Mouse (Mus musculus): ENCODE data around the gene Catsper1. TPM values are rescaled to one million over a fixed set of nuclear protein-coding genes. Genes with fewer than 3 reads are reported as not detected.
A peak's percentile ranks its signal among the peaks of the same experiment; 100 is the strongest.

Catsper1 gene
- polyA plus RNA-seq, 1 experiment from 2014 or later: not detected

DNA sequence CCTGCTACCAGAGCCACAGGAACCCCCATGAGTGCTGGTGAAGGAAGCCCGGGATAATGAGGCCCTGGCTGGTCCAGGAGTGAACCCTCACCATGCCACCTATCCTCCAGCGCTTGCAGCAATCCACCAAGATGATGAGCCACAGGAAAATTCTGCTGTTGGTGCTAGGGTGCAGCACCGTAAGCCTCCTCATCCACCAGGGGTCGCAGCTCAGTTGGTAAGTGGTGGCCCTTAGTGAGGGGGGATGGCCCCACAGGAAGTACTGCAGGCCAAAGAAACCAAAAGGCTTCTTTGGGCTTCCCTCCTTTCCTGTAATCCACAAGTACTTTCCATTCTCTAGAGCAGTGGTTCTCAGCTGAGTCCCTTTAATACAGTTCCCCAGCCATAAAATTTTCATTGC is 33.1 kb upstream of the Catsper1 start:
- Histone ChIP-seq H3K4me1 (ENCODE audit: insufficient read depth) (peaks cover 5% of the 10 kb centered on the region; the same call in 1 of the 2 replicates), H3K9ac (replicated peaks) (no peak overlapping the region), H3K9me3 (ENCODE audit: low read length) (0 out of 2 replicates have a peak, but pooled peaks cover 3% of the 10 kb centered on the region), H3K27me3 (ENCODE audit: insufficient read depth, low read length) (peaks cover 10% of the 10 kb centered on the region), H3K4me2 (ENCODE audit: low read depth, low read length) (no peak overlapping the region), H3K36me3 (replicated peaks; ENCODE audit: insufficient read depth, low read length) (no peaks in the 10 kb centered on the region), H3K27ac (ENCODE audit: low read depth) (no peak overlapping the region), H3K4me3 (ENCODE audit: low read depth, low read length) (no peak overlapping the region)
- WGBS (ENCODE audit: insufficient replicate concordance): 8% methylated on average over 4 of the region's 4 CpGs
- DNase-seq (peak; percentile 67), ATAC-seq (no peak)
- TF ChIP-seq CTCF (IDR thresholded peaks at IDR 0.05; ENCODE audit: low read depth): peak; percentile 79
- no peak for TF ChIP-seq EP300 (IDR thresholded peaks at IDR 0.05; ENCODE audit: low read depth)

DNA sequence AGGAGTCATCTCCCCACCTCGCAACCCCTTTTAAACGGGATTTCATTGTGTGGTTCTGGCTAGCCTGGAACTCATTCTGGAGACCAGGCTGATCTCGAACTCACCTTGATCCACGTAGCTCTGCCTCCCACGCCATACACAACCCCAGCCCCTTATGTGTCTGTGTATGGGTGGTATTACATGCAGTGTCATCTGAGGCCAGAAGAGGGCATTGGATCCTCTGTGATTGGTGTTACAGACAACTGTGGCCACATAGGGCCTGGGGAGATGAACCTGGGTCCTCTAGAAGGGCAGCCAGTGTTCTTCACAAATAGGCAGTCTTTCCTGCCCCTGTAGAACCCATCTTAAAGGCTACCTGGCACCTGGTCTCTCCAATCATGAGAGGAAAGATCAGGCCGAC is 29.3 kb upstream of the Catsper1 start:
- H3K36me3 ChIP-seq (replicated peaks; ENCODE audit: insufficient read depth, low read length): no peaks in the 10 kb centered on the region
- no peak overlapping the region for H3K27ac ChIP-seq (ENCODE audit: low read depth)
- H3K4me1 ChIP-seq (ENCODE audit: insufficient read depth): peaks cover 7% of the 10 kb centered on the region; the same call in 1 of the 2 replicates
- H3K4me2 ChIP-seq (ENCODE audit: low read depth, low read length): no peak overlapping the region
- DNase-seq (no peak), ATAC-seq (no peak)
- WGBS (ENCODE audit: insufficient replicate concordance): 71% methylated on average over 6 of the region's 6 CpGs
- peaks cover 11% of the 10 kb centered on the region for H3K27me3 ChIP-seq (ENCODE audit: insufficient read depth, low read length)
- no peak overlapping the region for H3K9ac ChIP-seq (replicated peaks)
- 0 out of 2 replicates have a peak, but pooled peaks cover 4% of the 10 kb centered on the region for H3K9me3 ChIP-seq (ENCODE audit: low read length)
- TF ChIP-seq CTCF (IDR thresholded peaks at IDR 0.05; ENCODE audit: low read depth): peak; percentile 46
- no peak for TF ChIP-seq EP300 (IDR thresholded peaks at IDR 0.05; ENCODE audit: low read depth)
- no peak overlapping the region for H3K4me3 ChIP-seq (ENCODE audit: low read depth, low read length)

GRCm38 (mm10) chr19:5306968-5307734 is 28.4 kb upstream of the Catsper1 start:
- ATAC-seq (no peak), DNase-seq (no peak)
- 40% methylated on average over 97 of the region's 98 CpGs for WGBS (ENCODE audit: insufficient replicate concordance)
- Histone ChIP-seq H3K9me3 (ENCODE audit: low read length) (0 out of 2 replicates have a peak, but pooled peaks cover 4% of the 10 kb centered on the region), H3K4me2 (ENCODE audit: low read depth, low read length) (peak overlapping the region; percentile 48), H3K4me1 (ENCODE audit: insufficient read depth) (peaks cover 7% of the 10 kb centered on the region; the same call in 1 of the 2 replicates), H3K36me3 (replicated peaks; ENCODE audit: insufficient read depth, low read length) (no peaks in the 10 kb centered on the region), H3K27me3 (ENCODE audit: insufficient read depth, low read length) (peaks cover 11% of the 10 kb centered on the region), H3K27ac (ENCODE audit: low read depth) (no peak overlapping the region), H3K9ac (replicated peaks) (no peak overlapping the region), H3K4me3 (ENCODE audit: low read depth, low read length) (peak overlapping the region; percentile 17; the same call in 1 of the 2 replicates)
- TF ChIP-seq EP300 (IDR thresholded peaks at IDR 0.05; ENCODE audit: low read depth): no peak
- TF ChIP-seq CTCF (IDR thresholded peaks at IDR 0.05; ENCODE audit: low read depth): no peak

GRCm38 (mm10) chr19:5309025-5309424 is 26.5 kb upstream of the Catsper1 start:
- H3K27me3 ChIP-seq (ENCODE audit: insufficient read depth, low read length): peaks cover 11% of the 10 kb centered on the region
- TF ChIP-seq EP300 (IDR thresholded peaks at IDR 0.05; ENCODE audit: low read depth) (no peak), CTCF (IDR thresholded peaks at IDR 0.05; ENCODE audit: low read depth) (no peak)
- H3K27ac ChIP-seq (ENCODE audit: low read depth): no peak overlapping the region
- H3K36me3 ChIP-seq (replicated peaks; ENCODE audit: insufficient read depth, low read length): no peaks in the 10 kb centered on the region
- 0 out of 2 replicates have a peak, but pooled peaks cover 4% of the 10 kb centered on the region for H3K9me3 ChIP-seq (ENCODE audit: low read length)
- WGBS (ENCODE audit: insufficient replicate concordance): 79% methylated on average over 7 of the region's 7 CpGs
- no peak overlapping the region for H3K4me2 ChIP-seq (ENCODE audit: low read depth, low read length)
- ATAC-seq (no peak), DNase-seq (no peak)
- H3K4me3 ChIP-seq (ENCODE audit: low read depth, low read length): no peak overlapping the region
- H3K4me1 ChIP-seq (ENCODE audit: insufficient read depth): peaks cover 7% of the 10 kb centered on the region; the same call in 1 of the 2 replicates
- no peak overlapping the region for H3K9ac ChIP-seq (replicated peaks)

DNA sequence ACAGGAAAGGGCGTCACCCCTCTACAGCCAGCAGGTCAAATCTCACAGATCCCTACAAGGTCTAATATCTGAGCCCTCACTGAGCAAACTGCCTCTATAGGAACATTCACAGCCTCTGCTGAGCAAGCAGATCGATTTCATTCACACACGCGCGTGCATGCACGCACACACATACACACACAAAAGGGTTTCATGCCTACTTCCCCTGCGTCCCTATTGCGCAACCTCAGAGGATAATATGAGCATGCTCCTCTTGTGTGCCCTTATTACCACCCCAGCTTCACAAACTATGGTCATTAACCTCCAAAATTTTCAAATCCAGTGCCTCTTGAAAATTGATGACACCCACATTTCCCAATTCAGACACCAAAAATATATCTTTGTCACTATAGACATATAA is 22.4 kb upstream of the Catsper1 start:
- no peak overlapping the region for H3K4me3 ChIP-seq (ENCODE audit: low read depth, low read length)
- no peak overlapping the region for H3K9ac ChIP-seq (replicated peaks)
- H3K27me3 ChIP-seq (ENCODE audit: insufficient read depth, low read length): no peaks in the 10 kb centered on the region
- ATAC-seq (no peak), DNase-seq (no peak)
- H3K9me3 ChIP-seq (ENCODE audit: low read length): no peaks in the 10 kb centered on the region
- no peak overlapping the region for H3K4me2 ChIP-seq (ENCODE audit: low read depth, low read length)
- no peak for TF ChIP-seq EP300 (IDR thresholded peaks at IDR 0.05; ENCODE audit: low read depth)
- no peak for TF ChIP-seq CTCF (IDR thresholded peaks at IDR 0.05; ENCODE audit: low read depth)
- no peaks in the 10 kb centered on the region for H3K36me3 ChIP-seq (replicated peaks; ENCODE audit: insufficient read depth, low read length)
- 72% methylated on average over 8 of the region's 8 CpGs for WGBS (ENCODE audit: insufficient replicate concordance)
- H3K27ac ChIP-seq (ENCODE audit: low read depth): no peak overlapping the region
- no peaks in the 10 kb centered on the region for H3K4me1 ChIP-seq (ENCODE audit: insufficient read depth)

GRCm38 (mm10) chr19:5323801-5324200 is 11.7 kb upstream of the Catsper1 start:
- WGBS (ENCODE audit: insufficient replicate concordance): 45% methylated on average over 17 of the region's 17 CpGs
- Histone ChIP-seq H3K9ac (replicated peaks) (no peak overlapping the region), H3K4me2 (ENCODE audit: low read depth, low read length) (0 out of 2 replicates have a peak overlapping the region, but pooled peaks have one; percentile 7)

More at GRCm38 (mm10) chr19:5323801-5324200, 11.7 kb upstream of the Catsper1 start:
- H3K9me3 ChIP-seq (ENCODE audit: low read length): no peaks in the 10 kb centered on the region
- DNase-seq: peak; percentile 21
- H3K4me1 ChIP-seq (ENCODE audit: insufficient read depth): no peaks in the 10 kb centered on the region
- peak; percentile 40; the same call in 1 of the 2 replicates for ATAC-seq
- H3K36me3 ChIP-seq (replicated peaks; ENCODE audit: insufficient read depth, low read length): no peaks in the 10 kb centered on the region
- H3K27me3 ChIP-seq (ENCODE audit: insufficient read depth, low read length): no peaks in the 10 kb centered on the region
- H3K4me3 ChIP-seq (ENCODE audit: low read depth, low read length): no peak overlapping the region
- H3K27ac ChIP-seq (ENCODE audit: low read depth): no peak overlapping the region
- TF ChIP-seq CTCF (IDR thresholded peaks at IDR 0.05; ENCODE audit: low read depth) (no peak), EP300 (IDR thresholded peaks at IDR 0.05; ENCODE audit: low read depth) (no peak)
